Mouse (Mus musculus) mouse embryonic stem cell (cell line): Measurements from ENCODE around the gene Morn3.

Source experiments
- in situ Hi-C, 2 experiments: fragments of 300-500 bp; cut with MboI; formaldehyde crosslinking; loops; 1 replicate in 1 of 2; 3 replicates in 1 of 2; pipeline ENCODE4 v1.14.3; 2019 to 2020; ENCODE audit warnings: low sequenced_read_pairs in 2 of 2, low pct_unique_long_range_greater_than_20kb in 1 of 2, mixed read lengths in 1 of 2; ENCODE audit not compliant: unreplicated experiment in 1 of 2

Morn3 gene

DNA sequence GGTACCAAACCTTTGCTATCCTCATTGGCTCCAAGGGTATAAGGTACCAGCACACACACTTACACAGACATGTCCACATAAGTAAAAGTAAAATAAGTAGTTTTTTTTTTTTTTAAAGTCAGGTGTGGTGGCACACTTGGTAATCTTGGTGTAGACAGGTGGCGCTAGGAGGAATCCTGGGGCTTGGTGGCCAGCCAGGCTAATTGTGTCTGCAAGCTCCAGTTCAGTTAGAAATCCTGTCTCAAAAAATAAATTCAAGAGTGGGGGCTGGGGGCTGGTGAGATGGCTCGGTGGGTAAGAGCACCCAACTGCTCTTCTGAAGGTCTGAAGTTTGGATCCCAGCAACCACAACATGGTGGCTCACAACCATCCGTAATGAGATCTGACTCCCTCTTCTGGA lies 16.3 kb upstream of the Morn3 start:
- in situ Hi-C loops: loop anchor here in 1 of 2 experiments (10.0 kb wide), 1 partner anchor 112 kb away; no protein-coding TSS in a partner anchor

DNA sequence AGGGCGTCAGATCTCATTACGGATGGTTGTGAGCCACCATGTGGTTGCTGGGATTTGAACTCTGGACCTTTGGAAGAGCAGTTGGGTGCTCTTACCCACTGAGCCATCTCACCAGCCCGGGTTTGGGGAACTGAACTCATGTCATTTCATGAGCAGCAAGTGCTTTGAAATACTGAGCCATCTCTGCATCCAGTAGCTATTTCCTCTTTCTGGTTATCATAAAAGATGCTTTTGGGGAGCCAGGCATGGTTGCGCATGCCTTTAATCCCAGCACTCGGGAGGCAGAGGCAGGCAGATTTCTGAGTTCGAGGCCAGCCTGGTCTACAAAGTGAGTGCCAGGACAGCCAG lies 14.6 kb upstream of the Morn3 start:
- in situ Hi-C loops: loop anchor here in 1 of 2 experiments (10.0 kb wide), 1 partner anchor 113 kb away; no protein-coding TSS in a partner anchor

DNA sequence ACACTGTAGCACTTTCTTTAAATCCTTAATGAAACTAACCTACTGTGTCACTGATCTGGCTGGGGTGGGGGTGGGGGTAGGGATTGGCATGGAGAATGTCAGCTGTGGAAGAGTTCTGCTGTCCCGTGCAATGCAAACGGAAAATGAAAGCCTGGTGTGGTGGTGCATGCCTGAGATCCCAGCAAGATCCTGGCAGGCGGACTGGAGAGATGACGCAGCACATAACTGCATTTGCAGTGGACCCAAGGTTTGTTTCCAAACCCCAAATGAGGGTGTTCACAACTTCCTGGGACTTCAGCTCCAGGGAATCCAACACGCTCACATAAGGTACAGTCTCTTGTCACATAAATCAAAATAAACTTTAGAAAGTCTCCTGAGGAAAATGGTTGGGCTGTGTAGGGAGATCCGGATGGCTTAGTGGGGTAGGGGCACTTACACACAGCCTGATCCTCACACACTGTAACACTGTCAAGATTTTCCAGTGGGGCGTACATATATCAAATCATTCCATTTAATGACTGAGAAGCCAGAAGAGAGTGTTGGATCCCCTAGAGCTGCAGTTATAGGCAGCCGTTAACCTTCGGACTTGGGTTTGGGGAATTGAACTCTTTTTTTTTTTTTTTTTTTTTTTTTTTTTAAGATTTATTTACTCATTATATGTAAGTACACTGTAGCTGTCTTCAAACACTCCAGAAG lies 14.0 kb upstream of the Morn3 start:
- in situ Hi-C loops: loop anchor here in 1 of 2 experiments (10.0 kb wide), 1 partner anchor 114 kb away; no protein-coding TSS in a partner anchor

DNA sequence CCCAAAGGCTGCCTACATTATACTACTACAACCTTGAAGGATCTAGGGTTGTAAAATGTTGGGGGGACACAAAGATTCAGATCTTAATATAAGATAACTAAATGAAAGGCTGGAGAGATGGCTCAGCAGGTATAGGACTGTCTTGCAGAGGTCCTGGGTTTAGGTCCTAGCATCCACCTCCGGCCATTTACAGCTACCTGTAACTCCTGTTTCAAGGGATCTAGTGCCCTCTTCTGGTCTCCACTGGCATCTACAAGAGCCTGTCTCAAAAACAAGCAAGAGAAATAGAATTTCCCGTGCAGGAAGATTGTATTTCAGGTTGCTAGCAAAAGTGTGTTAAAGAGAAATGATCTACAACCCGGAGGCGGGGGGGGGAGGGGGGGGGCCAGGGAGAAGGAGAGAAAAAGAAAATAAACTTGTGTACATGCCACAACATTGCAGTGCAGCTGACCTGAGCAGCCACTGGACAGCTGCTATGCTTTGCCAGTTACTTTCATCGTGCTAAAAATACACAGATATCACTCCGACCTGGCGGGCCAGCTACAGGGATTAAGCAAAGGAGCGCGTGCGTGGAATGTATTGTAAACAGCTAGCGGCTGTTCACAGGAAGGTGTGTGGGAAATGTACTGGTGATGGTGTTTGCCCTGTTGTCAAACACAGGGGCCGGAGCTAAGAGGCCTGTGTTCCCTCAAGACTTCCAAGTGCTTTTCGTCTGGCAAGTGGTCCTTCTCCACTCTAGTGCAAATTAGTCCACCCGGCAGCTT lies 13.1 kb upstream of the Morn3 start:
- in situ Hi-C loops: loop anchor here in 1 of 2 experiments (10.0 kb wide), 2 partner anchors 95 to 115 kb away; no protein-coding TSS in a partner anchor

DNA sequence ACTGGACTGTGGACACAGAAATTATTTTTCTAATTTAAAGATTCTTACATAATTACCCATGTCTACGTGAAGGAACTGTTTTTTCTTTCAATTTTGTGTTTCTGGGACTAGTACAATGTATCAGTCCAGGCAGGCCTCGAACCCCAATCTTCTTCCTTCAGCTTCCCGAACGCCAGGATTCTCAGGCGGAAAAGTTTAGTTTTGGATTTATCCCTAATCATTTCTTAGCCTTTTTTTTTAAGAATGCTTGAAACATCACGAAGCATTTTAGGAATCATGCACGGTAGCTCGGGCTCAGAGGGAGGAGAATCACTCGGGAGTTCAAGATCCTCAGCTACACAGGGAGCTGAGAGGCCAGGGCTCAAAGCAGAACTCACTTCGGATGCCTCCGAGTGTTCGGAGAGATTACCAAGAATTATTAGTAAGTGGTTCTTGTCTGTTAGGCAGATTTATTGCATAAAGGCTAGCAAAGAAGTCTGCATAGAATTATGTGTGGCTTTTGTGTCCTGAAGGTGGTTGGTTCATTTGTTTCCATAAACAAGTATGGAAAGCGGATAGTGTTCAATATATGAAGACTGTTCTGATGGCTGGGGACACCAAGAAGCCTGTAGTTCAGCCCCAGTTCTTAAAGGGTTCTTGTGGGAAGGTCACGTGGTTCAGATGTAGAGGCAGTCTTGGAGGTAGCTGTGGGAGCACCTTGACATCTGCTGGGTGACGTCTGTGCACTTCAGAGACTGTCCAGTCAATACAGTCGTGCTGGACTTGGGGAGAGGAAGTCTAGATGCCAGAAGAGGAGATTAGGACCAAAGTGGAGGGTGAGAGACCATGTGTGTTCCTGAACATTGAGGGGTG lies 11.7 kb upstream of the Morn3 start:
- in situ Hi-C loops: loop anchor here in 1 of 2 experiments (10.0 kb wide), 1 partner anchor 94 kb away; no protein-coding TSS in a partner anchor

DNA sequence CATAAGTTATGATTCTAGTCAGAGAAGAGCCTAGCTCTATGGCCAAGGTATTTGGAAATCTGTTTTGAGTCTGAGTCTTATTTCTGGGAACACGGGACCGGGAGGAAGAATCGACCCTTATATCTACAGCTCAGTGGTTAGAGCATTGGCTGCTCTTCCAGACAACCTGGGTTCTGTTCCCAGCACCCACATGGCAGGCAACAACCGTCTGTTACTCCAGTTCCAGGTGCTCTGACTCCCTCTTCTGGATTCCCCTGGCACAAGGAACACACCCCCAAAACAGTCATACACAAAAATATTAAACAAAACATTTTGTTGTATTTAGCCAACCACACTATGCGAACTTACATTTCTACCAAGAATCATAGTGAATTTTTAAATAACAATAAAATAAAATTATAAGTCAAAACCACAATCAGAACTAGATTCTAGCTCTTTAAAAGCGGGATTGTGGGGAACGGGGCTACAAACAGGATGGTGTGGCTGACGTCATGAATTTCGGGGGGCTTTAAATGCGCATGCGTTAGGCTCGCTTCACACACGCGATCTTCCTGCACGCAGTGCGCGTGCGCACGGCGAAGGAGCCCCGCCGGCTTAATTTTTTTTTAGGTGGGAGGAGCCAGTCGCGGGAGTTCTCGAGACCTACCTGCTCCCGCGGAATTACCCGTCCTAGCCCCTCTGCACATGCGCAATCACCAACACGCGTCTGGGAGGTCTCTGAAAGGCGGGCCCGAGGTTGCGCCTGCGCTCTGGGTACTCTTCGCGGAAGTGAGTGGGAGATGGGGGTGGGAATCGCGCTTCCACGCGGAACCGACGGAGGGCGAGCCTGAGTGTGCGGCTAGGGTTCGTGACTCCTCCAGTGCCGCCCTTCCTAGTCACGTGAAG lies 10.8 kb upstream of the Morn3 start:
- in situ Hi-C loops: loop anchor here in 1 of 2 experiments (10.0 kb wide), 1 partner anchor 93 kb away; no protein-coding TSS in a partner anchor

DNA sequence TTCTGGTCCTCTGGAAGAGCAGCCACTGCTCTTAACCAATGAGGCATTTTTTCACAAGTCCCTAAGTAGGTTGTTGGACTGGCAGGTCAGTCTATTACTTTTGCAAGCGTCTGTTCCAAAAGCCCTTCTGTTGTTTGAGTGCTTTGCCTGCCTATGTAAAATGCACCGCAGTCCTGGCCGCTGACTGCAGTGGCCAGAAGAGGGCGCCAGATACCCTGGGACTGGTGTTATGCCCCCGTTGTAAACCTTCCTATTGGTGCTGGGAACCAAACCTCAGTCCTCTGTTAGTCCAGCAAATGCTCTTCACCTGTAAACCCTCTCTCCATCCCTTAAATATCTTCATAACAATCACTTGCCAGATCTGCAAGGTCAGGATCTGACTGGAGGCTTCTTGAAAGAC lies 4.9 kb upstream of the Morn3 start:
- in situ Hi-C loops: loop anchor here (5.0 to 10.0 kb wide), 2 partner anchors 84 to 87 kb away; no protein-coding TSS in a partner anchor

DNA sequence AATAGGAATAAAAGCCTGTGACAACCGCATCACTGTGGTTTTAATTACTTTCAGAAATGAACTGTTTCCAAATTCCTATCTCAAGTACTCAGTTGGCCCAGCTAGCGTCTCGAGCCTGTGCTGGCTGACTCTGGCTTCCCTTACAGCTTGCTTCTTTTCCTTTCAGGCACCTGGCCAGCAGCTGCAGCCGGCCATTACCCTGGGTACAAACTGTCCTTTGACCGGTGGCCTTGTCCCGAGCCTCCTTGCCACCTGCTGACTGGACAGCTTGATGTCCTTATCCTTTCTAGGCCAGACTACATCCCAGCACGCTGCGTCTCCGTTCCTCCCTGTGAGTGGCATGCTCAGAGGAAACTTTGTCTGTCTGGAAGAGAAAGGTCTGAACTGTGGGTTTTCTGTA lies 4.1 kb upstream of the Morn3 start:
- in situ Hi-C loops: loop anchor here (5.0 to 10.0 kb wide), 2 partner anchors 84 to 86 kb away; no protein-coding TSS in a partner anchor

DNA sequence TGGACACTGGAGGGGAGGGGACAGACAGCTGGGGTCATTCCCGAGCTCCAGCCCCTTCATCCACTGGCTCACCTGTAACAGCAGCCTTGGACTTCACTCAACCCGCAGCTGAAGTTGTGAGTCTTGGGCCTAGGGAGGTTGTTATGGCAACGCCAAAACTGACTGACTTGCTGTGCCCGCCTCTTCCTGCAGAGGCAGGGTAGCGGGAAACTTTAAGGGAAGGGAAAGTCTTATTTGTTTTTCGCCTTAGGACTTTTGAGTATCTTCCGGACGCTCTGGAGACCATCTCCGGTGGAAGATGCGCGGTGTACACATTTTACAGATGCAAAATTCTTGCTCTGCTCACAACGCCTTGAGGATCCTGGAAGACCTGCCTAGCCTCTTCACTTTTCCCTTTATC lies 2.5 kb upstream of the Morn3 start:
- in situ Hi-C loops: no loop called here

DNA sequence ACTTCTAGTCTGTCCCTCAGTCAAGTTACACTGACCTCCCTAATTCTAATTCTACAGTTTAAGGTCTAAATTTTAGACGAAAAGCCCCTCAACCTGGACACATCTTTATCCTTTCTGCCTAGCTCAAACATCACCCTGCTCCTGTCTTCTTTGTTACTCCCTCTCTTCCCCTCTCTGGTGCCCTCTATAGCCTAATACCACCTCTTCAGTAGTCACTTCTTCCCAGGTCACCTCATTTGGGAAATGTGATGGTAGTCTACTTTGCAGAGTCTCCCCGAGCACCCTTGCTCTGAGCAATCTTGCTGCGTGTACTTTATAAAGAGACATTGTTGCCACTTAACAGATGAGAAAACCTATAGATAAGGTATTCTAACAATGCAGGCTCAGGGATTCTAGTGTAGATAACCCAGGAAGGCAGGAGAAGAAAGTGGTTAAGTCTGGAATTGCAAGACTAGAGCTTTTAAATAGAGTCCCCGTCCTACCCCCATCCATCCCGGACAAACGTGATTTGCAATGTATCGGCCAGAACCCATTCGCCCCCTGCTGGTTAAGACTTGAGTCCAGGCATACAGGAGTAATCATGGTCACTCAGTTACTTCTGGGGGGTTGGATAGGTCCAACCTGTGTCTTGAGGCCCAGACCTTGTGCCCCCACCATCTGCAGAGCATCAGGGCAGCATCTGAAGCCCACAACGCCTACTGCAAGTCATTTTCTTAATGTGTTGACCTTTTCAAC lies 1.1 kb downstream of the Morn3 start:
- in situ Hi-C loops: no loop called here

DNA sequence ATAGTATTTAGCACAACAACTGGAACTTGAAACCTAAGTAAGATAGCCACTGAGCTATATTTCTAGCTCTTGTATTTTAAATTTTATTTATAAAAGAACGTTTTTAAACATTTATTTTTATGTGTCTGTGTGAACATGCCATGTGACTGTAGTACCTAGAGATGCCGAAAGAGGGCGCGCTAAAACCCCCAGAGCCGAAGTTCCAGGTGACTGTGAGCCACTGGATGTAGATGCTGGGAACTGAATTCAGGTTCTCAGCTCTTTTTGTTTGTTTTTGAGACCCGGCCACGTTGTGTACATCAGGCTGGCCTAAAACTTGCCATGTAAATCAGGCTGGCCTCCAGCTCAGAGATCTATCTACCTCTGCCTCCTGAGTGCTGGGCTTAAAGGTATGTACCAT lies 3.0 kb downstream of the Morn3 start:
- in situ Hi-C loops: no loop called here

DNA sequence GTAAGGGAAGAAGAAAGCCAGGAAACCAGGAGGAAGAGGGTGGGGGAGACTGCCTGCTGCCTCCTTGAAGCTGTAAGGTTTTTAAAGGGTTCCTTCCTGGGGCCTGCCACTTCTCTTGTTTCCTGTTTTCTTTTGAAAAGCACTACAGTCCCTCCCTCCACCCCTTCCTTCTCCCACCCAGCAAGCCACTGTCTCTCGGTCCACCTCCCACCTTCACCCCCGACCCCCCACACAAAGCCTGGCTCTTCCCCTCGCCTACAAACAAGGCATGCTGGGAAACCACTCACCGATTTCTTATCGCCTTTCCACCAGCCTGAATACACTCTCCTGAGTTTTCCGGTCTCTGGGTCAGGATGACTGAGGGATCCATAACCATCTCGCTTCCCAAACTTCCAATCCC lies 6.0 kb downstream of the Morn3 start:
- in situ Hi-C loops: no loop called here

DNA sequence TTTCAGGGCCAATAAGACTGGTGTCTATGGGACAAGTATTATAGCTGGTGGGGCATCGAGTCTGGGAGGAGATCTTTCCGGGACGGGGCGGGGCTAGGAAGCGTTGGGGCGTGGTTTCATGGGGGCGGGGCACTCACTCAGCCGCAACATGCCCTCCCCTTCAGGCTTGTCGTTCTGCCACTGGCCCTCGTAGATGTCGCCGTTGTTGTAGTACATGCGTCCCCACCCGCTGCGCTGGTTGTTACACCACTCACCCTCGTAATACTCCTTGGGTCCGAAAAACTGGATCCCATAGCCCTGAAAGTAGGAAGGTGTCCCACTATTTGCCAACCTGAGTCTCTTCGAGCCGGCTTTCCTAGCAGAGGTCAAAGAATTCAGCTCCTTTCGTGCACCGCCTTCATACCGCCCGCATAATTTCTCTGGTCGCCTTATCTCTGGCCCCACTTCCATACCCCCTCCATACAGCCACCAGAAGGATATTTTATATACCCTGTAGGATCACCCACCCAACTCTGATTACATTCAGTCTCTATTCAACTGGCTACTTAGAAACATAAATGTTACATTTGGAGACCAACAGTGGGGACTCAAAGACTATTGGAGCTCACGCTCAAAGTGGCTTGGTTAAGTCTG lies 7.6 kb downstream of the Morn3 start:
- in situ Hi-C loops: no loop called here

DNA sequence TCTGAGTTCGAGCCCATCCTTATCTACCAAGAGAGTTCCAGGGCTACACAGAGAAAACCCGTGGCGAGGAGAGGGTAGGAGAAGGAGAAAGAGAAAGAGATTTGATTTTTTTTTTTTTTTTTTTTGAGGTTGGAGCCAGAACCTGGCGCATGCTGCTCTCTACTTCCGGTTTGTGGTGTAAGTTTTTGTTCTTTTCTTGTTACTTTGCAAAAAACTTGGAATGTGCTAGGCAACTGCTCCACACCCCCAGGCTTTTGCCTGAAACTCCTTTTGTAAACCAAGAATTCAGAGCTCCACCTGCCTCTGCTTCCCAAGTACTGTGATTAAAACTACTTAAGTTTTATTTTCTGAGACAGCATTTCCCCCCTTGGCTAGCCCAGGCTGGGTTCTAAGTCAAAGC lies 8.7 kb downstream of the Morn3 start:
- in situ Hi-C loops: no loop called here

DNA sequence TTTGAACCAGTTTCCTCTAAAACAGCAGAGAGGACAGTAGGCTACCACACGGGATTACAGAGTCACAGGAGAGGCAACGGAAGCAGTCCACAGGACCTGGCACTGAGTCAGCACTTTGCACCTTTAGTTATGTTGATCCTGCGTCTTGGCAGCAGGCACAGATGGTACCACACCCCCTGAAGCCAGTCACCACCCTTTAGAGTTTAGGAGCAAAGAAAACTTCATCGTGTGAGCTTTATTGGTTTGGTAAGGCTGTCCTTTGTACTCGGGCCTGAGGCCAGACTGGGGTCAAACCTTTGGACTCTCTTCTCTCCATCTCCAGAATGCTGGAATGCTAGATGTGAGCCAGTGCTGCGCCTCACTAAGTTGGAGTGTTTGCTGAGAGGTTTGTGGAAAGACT lies 11.3 kb downstream of the Morn3 start:
- in situ Hi-C loops: no loop called here

DNA sequence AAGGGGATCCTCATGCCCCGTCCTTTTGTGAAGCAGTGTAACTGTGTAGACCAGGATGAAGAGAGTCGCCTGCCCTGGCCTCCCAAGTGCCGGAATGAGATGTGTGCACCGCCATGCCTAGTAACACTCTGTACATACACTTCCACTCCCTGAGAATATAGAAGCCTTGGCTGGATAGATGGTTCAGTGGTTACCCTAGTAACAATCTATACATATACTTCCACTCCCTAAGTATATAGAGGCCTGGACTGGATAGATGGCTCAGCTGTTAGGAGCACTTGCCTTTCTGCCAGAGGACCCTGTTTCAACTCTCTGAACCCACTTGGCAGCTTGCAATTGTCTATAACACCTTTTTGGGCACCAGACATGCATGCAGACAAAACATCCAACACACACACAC lies 11.7 kb downstream of the Morn3 start:
- in situ Hi-C loops: no loop called here

DNA sequence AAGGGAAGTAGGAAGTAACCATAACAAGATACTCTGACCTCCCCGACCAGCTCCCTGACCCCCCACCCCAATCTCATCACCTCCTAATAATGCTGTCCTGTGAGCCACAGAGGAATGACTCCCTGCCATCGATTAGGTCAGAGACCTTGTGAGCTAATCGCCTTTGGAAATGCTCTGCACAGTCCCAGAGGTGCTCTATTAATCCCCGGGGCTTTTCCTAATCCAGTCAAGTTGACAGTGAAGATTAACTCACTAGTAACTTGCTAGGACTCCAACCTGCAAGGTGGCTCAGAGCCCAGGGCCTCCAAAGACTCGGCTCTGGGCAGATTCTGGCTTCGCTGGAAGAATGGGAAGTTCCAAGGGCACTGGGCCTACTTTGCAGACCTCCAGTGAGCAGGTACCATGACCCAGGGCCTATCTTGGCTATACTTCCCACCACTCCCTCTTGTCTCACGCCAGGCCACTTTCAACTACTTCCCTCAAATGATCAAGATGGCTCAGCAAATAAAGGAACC lies 13.1 kb downstream of the Morn3 start:
- in situ Hi-C loops: no loop called here
